Mouse (Mus musculus) megakaryocyte, embryonic 14.5 days (primary cell): ENCODE results near the gene Cript. TPM values are rescaled to one million over a fixed set of nuclear protein-coding genes. Genes with fewer than 3 reads are reported as not detected.

Source experiments
- H3K27me3 ChIP-seq: replicated peaks from 2 replicates; pipeline ENCODE3; 2012; ENCODE audit warnings: inconsistent platforms
- H3K36me3 ChIP-seq: replicated peaks from 2 replicates; pipeline ENCODE3; 2012; ENCODE audit warnings: low read length, inconsistent platforms, mixed read lengths
- H3K4me1 ChIP-seq: 2 replicates; pipeline ENCODE4 v1.6.1; 2012; ENCODE audit warnings: inconsistent platforms
- H3K4me3 ChIP-seq: replicated peaks from 2 replicates; pipeline ENCODE3; 2012; ENCODE audit warnings: moderate library complexity, mild to moderate bottlenecking, inconsistent platforms
- H3K9me3 ChIP-seq: 2 replicates; pipeline ENCODE4 v1.6.1; 2012; ENCODE audit warnings: inconsistent platforms
- FLI1 ChIP-seq: IDR thresholded peaks from 2 replicates; pipeline ENCODE4 v1.6.1; 2012; ENCODE audit warnings: low read length, inconsistent platforms, mixed read lengths
- GATA1 ChIP-seq: IDR thresholded peaks from 3 replicates; pipeline ENCODE4 v1.6.1; 2012; ENCODE audit warnings: mixed read lengths, low read length, inconsistent platforms, borderline replicate concordance
- polyA plus RNA-seq: library from polyadenylated mRNA; stranded (reverse); fragments of >175 nt; gene quantifications from 2 replicates; pipeline ENCODE4 v1.2.3, GENCODE M21; 2012; ENCODE audit warnings: low replicate concordance; ENCODE audit not compliant: insufficient read depth

The Cript gene
- polyA plus RNA-seq, 1 experiment, result 3.5 TPM

DNA sequence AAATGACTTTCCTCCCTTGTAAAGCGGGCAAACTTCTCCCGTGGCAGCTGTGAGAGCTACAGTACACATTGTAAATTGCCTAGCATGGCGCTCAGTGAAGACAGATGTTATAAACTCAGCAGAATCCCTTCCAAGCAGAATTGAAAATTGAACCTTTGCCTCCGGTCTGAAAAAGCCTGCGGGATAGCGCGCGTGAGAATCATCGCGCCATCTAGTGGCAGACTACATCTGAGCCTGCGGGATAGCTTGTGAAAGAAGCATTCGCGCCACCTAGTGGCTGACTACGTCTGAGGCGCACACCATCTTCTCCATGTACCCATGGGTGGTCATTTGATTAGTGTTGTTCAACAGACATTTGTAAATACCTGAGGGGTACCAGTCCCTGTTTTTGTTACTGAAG lies 19.0 kb downstream of the Cript start:
- Histone ChIP-seq H3K36me3 (peaks cover under 1% of the 10 kb centered on the region), H3K9me3 (peaks cover 6% of the 10 kb centered on the region), H3K4me3 (peak overlapping the region; percentile 70), H3K4me1 (peaks cover 6% of the 10 kb centered on the region), H3K27me3 (peaks cover 30% of the 10 kb centered on the region)
- TF ChIP-seq FLI1 (no peak), GATA1 (no peak)

DNA sequence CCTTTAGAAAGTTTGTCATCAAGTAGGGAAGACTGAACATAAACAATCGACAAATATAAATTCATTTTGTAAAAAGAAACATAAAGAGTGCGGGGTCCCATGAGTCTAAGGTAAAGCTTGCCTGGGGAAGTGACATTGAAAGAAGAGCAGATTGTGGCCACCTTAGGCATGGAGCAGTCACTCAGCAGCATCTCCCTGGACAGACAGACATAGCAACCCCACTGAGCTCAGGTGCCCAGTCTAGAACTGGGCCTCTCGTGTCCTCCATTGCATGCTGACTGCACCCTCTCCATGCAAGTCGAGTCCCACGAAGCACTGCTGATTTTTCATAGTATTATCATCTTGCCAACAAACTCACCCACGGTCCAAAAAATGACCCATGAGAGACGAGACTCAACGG lies 19.4 kb downstream of the Cript start:
- Histone ChIP-seq H3K27me3 (peaks cover 32% of the 10 kb centered on the region), H3K9me3 (peaks cover 6% of the 10 kb centered on the region), H3K4me1 (peaks cover 6% of the 10 kb centered on the region), H3K36me3 (no peaks in the 10 kb centered on the region), H3K4me3 (no peak overlapping the region)
- no peak for TF ChIP-seq GATA1
- no peak for TF ChIP-seq FLI1

DNA sequence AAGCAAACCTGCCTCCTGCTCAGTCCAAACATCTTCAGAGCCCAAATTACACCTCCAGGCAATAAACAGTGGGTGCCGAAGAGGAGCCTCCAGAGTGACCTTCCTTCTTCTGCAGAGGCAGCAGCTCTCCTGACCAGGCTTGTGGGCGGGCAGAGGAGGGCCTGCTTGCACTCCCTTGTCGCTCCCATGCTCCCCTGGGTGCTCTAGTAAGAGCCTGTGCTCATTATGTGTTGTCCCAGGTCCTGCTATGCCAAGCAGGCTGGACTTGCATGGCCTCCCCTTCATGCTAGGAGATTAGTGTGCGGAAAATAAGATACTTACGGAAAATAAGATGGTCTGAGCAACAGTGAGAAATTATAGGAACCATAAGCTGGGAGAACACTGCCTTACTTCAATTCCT lies 24.3 kb downstream of the Cript start:
- Histone ChIP-seq H3K27me3 (peaks cover 30% of the 10 kb centered on the region), H3K4me3 (no peak overlapping the region), H3K9me3 (no peaks in the 10 kb centered on the region), H3K36me3 (no peaks in the 10 kb centered on the region), H3K4me1 (peaks cover 2% of the 10 kb centered on the region; the same call in 1 of the 2 replicates)
- TF ChIP-seq GATA1, result no peak
- no peak for TF ChIP-seq FLI1

DNA sequence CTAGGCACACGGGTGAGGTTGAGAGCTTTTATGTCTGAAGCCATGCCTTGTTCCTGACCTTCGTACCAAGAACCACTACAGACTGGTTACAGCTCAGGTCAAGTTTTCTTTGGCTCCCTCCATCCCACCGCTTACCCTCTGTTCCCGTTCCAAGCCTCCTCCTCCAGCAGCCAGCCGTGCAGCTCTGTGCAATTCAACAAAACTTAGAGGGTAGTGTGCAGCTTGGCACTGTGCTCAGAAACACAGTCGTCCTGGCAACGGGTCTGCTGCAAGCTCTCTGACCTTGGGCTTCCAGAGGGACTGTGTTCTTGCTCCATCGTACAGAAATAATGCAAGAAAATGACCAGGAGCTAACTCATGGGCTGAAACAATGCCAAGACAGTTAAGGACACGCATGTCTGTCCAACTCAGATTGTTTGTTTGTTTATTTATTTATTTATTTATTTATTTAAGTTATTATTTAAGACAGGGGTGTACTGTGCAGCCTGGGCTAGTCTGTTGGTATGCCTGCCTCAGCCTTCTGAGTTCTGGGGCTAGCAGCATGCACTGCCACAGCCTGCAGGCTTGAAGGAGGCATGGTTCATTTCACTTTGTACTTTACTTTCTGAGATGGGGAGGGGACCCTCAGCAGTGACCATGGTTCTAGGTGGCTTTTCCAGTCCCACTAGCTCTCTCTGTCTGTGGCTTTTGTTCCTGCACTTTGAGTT lies 25.3 kb downstream of the Cript start:
- Histone ChIP-seq H3K9me3 (no peaks in the 10 kb centered on the region), H3K4me3 (no peak overlapping the region), H3K27me3 (peaks cover 35% of the 10 kb centered on the region), H3K4me1 (peaks cover 8% of the 10 kb centered on the region; the same call in 1 of the 2 replicates), H3K36me3 (no peaks in the 10 kb centered on the region)
- TF ChIP-seq GATA1 (no peak), FLI1 (no peak)

DNA sequence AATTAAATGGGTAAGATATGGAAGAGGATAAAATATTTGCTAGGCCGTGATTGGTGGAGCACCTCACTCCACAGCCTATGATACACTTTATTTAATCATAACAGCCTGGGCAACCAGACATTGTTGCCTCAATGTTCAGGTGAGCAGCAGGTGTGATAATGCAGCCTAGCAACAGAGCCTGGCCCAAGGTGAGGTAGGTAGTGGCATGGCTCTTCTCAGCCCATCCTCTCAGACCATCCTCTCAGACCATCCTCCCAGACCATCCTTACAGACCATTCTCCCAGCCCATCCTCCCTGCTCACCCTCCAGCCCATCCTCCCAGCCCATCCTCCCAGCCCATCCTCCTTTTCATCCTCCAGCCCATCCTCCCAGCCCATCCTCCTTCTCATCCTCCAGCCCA lies 26.3 kb downstream of the Cript start:
- no peak for TF ChIP-seq GATA1
- TF ChIP-seq FLI1, result no peak
- H3K36me3 ChIP-seq, result no peaks in the 10 kb centered on the region
- peaks cover 34% of the 10 kb centered on the region for H3K27me3 ChIP-seq
- H3K4me3 ChIP-seq, result no peak overlapping the region
- peaks cover 8% of the 10 kb centered on the region; the same call in 1 of the 2 replicates for H3K4me1 ChIP-seq
- no peaks in the 10 kb centered on the region for H3K9me3 ChIP-seq

DNA sequence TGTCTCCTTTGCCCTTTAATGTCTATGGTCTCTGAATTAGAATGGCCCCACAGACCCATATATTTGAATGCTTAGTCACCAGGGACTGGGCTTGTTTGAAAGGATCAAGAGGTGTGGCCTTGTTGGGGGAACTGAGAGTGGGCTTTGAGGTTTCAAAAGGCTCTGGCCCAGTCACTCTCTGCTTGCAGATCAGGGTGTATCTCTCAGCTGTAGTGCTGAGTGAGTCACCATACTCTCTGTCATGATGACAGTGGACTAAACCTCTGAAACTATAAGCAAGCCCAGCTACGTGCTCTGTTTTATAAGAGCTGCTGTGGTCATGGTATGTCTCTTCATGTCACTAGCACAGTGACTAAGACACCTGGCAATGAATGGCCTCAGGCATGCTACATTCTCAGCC lies 27.1 kb downstream of the Cript start:
- Histone ChIP-seq H3K27me3 (peaks cover 32% of the 10 kb centered on the region), H3K4me1 (peaks cover 8% of the 10 kb centered on the region; the same call in 1 of the 2 replicates), H3K9me3 (no peaks in the 10 kb centered on the region), H3K4me3 (no peak overlapping the region), H3K36me3 (no peaks in the 10 kb centered on the region)
- TF ChIP-seq GATA1, result no peak
- TF ChIP-seq FLI1, result no peak

DNA sequence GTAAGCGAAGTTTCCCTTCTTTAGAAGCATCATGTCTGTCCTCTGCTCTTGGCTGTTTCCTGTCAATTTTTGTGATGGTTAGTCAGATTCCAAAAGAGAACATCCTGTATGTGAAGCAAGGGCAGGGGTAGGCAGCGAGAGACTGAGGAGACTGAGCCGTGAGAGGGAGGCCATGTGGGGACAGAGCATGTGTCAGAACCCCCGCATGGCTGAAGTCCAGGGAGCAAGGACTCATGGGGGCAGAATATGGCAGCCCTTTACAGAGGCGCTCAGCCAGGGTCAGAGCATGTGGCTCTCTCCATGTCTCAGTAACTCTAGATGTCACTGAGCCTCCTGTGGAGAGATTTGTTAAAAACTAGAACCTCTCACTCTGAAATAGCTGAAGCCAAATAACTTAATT lies 28.6 kb downstream of the Cript start:
- Histone ChIP-seq H3K36me3 (no peaks in the 10 kb centered on the region), H3K4me3 (no peak overlapping the region), H3K27me3 (peaks cover 25% of the 10 kb centered on the region), H3K4me1 (peaks cover 8% of the 10 kb centered on the region; the same call in 1 of the 2 replicates), H3K9me3 (no peaks in the 10 kb centered on the region)
- no peak for TF ChIP-seq FLI1
- TF ChIP-seq GATA1, result no peak

DNA sequence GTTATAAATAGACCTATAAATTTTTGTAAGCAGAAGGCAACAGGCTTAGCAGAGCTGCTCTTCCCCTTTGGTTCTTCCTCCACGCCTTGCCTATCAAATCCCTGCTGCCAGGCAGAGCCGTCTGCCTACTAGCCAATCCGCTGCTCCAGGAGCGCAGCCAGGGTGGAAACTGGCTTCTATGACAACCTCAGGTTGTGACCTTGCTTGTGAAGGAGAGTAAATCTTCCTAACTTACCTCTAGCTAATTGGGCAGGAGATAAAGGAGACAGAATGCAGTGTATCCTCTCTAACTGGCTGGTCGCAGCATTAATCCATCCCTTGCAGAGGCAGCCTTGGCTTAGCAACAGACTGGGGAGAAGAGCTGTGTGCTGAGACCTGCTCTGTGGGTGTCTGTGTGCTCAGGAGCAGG lies 29.7 kb downstream of the Cript start:
- Histone ChIP-seq H3K4me3 (no peak overlapping the region), H3K4me1 (peaks cover 8% of the 10 kb centered on the region; the same call in 1 of the 2 replicates), H3K27me3 (peaks cover 20% of the 10 kb centered on the region), H3K36me3 (no peaks in the 10 kb centered on the region), H3K9me3 (no peaks in the 10 kb centered on the region)
- TF ChIP-seq FLI1 (no peak), GATA1 (no peak)

DNA sequence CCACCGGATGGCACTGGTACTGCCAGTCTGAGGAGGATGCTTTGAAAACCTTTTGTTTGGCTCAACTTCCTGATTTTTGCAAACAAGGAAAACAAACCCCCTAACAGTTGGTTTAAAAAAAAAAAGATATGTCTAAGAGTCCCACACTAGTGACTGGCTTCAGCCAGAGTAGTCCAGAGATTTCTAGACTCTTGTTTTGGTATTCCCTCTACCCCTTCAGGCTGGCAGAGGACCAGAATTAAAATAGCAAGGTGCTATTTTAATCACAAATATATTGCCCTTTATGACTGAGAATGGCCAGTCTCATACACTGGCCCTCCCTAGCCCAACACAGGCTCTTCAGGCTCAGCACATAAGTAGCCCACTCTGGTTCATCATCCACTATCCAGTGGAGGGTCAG lies 30.3 kb downstream of the Cript start:
- H3K4me1 ChIP-seq, result peaks cover 8% of the 10 kb centered on the region; the same call in 1 of the 2 replicates

DNA sequence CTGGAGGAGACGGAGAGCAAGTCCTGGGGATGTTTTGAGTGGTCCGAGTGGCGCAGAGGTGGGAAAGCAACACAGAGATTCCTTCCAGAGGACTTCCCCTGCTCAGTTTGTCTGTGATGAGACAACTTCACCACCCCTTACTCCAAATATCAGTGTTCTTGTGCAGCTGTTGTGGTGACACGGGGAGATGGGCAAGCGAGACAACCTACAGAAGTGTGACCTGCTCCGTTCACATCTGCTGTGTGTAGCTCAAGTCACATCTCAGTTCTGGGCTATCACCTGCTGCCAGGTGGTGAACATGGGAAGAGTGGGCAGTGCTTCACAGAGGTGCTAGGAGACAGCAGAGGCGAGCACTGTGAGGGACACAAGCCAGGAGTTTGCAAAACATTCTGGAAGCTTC lies 31.4 kb downstream of the Cript start:
- Histone ChIP-seq H3K36me3 (no peaks in the 10 kb centered on the region), H3K9me3 (no peaks in the 10 kb centered on the region), H3K4me1 (peaks cover 8% of the 10 kb centered on the region; the same call in 1 of the 2 replicates), H3K4me3 (no peak overlapping the region), H3K27me3 (peaks cover 18% of the 10 kb centered on the region)
- TF ChIP-seq GATA1, result no peak
- TF ChIP-seq FLI1, result no peak

More for the DNA sequence above, 30.3 kb downstream of the Cript start:
- Histone ChIP-seq H3K4me3 (no peak overlapping the region), H3K27me3 (peaks cover 18% of the 10 kb centered on the region), H3K36me3 (no peaks in the 10 kb centered on the region), H3K9me3 (no peaks in the 10 kb centered on the region)
- no peak for TF ChIP-seq FLI1
- TF ChIP-seq GATA1, result no peak
